10 mouse cellular contexts compared by ENCODE assay signal in genomic region chr10:60028181-60028580, GRCm38 (mm10). TPM values are rescaled to one million over a fixed set of nuclear protein-coding genes. Genes with fewer than 3 reads are reported as not detected.
DNase-seq lines count a peak whose midpoint lies in the region; ATAC-seq and TF ChIP-seq lines count a peak whose summit lies in the region.
"Had no signal": no experiment of that assay in that cellular context is flagged by ENCODE, and none has a peak within 500 bp of the region (broad histone marks: within the 10 kb centered on the region; RNA-seq: fewer than 3 reads in every experiment).

No protein-coding gene starts in this region.

- no peak overlapping the region for H3K9ac ChIP-seq in kidney, postnatal 0 days (ENCODE audit: low read depth, low read length)
- no peak overlapping the region for H3K9ac ChIP-seq in intestine, embryonic 15.5 days
- H3K9ac ChIP-seq in stomach, postnatal 0 days (ENCODE audit: low read length), result no peak overlapping the region; the same call in 1 of the 2 replicates

- H3K36me3 ChIP-seq in kidney, postnatal 0 days (ENCODE audit: insufficient read depth, low read length), result no peaks in the 10 kb centered on the region
- H3K36me3 ChIP-seq in intestine, embryonic 15.5 days, result no peaks in the 10 kb centered on the region
- H3K36me3 ChIP-seq in stomach, postnatal 0 days (ENCODE audit: control insufficient read depth, insufficient read depth, low read length), result no peaks in the 10 kb centered on the region

- H3K27me3 ChIP-seq in kidney, postnatal 0 days (ENCODE audit: insufficient read depth, low read length), result no peaks in the 10 kb centered on the region
- no peaks in the 10 kb centered on the region for H3K27me3 ChIP-seq in intestine, embryonic 15.5 days (replicated peaks)
- H3K27me3 ChIP-seq in stomach, postnatal 0 days (ENCODE audit: control insufficient read depth, insufficient read depth, low read length), result no peaks in the 10 kb centered on the region

- no peak overlapping the region for H3K4me3 ChIP-seq in kidney, postnatal 0 days (replicated peaks; ENCODE audit: low read depth, low read length)
- H3K4me3 ChIP-seq in intestine, embryonic 15.5 days (replicated peaks), result no peak overlapping the region
- no peak overlapping the region for H3K4me3 ChIP-seq in stomach, postnatal 0 days (ENCODE audit: low read depth, low read length)
- H3K4me3 ChIP-seq in lung, adult 2 months (replicated peaks; ENCODE audit: extremely low read depth, low read depth, low read length), result no peak overlapping the region

- H3K27ac ChIP-seq in kidney, postnatal 0 days, result peak overlapping the region; percentile 83
- peak overlapping the region; percentile 74 for H3K27ac ChIP-seq in intestine, embryonic 15.5 days
- H3K27ac ChIP-seq in stomach, postnatal 0 days (replicated peaks), result peak overlapping the region; percentile 81

- peaks cover 11% of the 10 kb centered on the region for H3K4me1 ChIP-seq in kidney, postnatal 0 days (replicated peaks; ENCODE audit: insufficient read depth, low read length)
- peaks cover 29% of the 10 kb centered on the region for H3K4me1 ChIP-seq in intestine, embryonic 15.5 days (replicated peaks)
- peaks cover 2% of the 10 kb centered on the region for H3K4me1 ChIP-seq in stomach, postnatal 0 days (replicated peaks; ENCODE audit: control insufficient read depth, insufficient read depth)
- no peaks in the 10 kb centered on the region for H3K4me1 ChIP-seq in lung, adult 2 months (ENCODE audit: control insufficient read depth, insufficient read depth, low read length)

- no peak for TF ChIP-seq EP300 in stomach, postnatal 0 days (optimal IDR thresholded peaks at IDR 0.05)

- H3K9me3 ChIP-seq in kidney, postnatal 0 days (replicated peaks; ENCODE audit: low read length), result no peaks in the 10 kb centered on the region
- no peaks in the 10 kb centered on the region for H3K9me3 ChIP-seq in intestine, embryonic 15.5 days
- H3K9me3 ChIP-seq in stomach, postnatal 0 days (ENCODE audit: control insufficient read depth, low read length), result no peaks in the 10 kb centered on the region

- TF ChIP-seq CTCF in kidney, postnatal 0 days (IDR thresholded peaks at IDR 0.05; ENCODE audit: low read depth), result no peak
- TF ChIP-seq CTCF in stomach, postnatal 0 days (IDR thresholded peaks at IDR 0.05; ENCODE audit: low read depth), result no peak
- TF ChIP-seq CTCF in lung, adult 2 months (IDR thresholded peaks at IDR 0.05; ENCODE audit: insufficient read depth, low read length), result no peak

- no peak overlapping the region for H3K4me2 ChIP-seq in kidney, postnatal 0 days (ENCODE audit: low read length)
- no peak overlapping the region for H3K4me2 ChIP-seq in intestine, embryonic 15.5 days (replicated peaks)
- H3K4me2 ChIP-seq in stomach, postnatal 0 days (replicated peaks; ENCODE audit: low read depth), result no peak overlapping the region

- ATAC-seq in kidney, postnatal 0 days (replicated peaks; ENCODE audit: low FRiP score, low read depth), result no peak
- ATAC-seq in intestine, embryonic 15.5 days, result peak; percentile 53
- ATAC-seq in stomach, postnatal 0 days (ENCODE audit: low FRiP score, low TSS enrichment), result peak; percentile 68

- no peak for DNase-seq in kidney, postnatal 0 days (ENCODE audit: low spot score)
- DNase-seq in kidney, adult 8-10 months, result no peak
- DNase-seq in ZHBTc4 (ENCODE audit: low read depth, low spot score), result peak; percentile 25
- peak; percentile 45 for DNase-seq in stomach, postnatal 0 days (ENCODE audit: low spot score)
- DNase-seq in heart, postnatal 4 days, result no peak
- no peak for DNase-seq in layer of hippocampus, adult 18-20 months (ENCODE audit: low spot score in 2 of 2)
- no peak for DNase-seq in lung, adult 2 months
- DNase-seq: kidney, postnatal 14 days; lung, adult 18-20 months had no signal

- WGBS in kidney, postnatal 0 days, result 48% methylated on average over 7 of the region's 7 CpGs
- WGBS in intestine, embryonic 15.5 days, result 58% methylated on average over 7 of the region's 7 CpGs
- 49% methylated on average over 7 of the region's 7 CpGs for WGBS in stomach, postnatal 0 days
- WGBS in lung, adult 2 months, result 62% methylated on average over 7 of the region's 7 CpGs

- no peak for TF ChIP-seq POLR2A in lung, adult 2 months (IDR thresholded peaks at IDR 0.05; ENCODE audit: borderline replicate concordance, extremely low read depth, low read depth, low read length)

RNA-seq across cellular contexts. Expression of gene Anapc16, which starts 25.2 kb away (rescaled TPM):
- polyA plus RNA-seq in kidney, postnatal 0 days (2015; fragmentation: Nextera tagmentation; extraction: Ambion mirVana), result 103 and 106 TPM in 2 replicates
- polyA plus RNA-seq in intestine, embryonic 15.5 days (2015; fragmentation: Nextera tagmentation; extraction: Ambion mirVana), result 99.9 and 101 TPM in 2 replicates
- polyA plus RNA-seq in stomach, postnatal 0 days (2015; fragmentation: Nextera tagmentation; extraction: Ambion mirVana), result 76.8 and 86.4 TPM in 2 replicates
- total RNA-seq in heart, postnatal 4 days (2021), result 10 to 100 TPM; 70.5 to 73.5 TPM
- total RNA-seq in layer of hippocampus, adult 18-20 months (2021), result 10 to 100 TPM; 66.9 to 73.1 TPM
- 61.1 and 64.5 TPM in 2 replicates for polyA plus RNA-seq in lung, adult 2 months (2012; rRNA removed)

RNA-seq across cellular contexts. Expression of gene Ascc1, which starts 25.6 kb away (rescaled TPM):
- polyA plus RNA-seq in kidney, postnatal 0 days (2015; fragmentation: Nextera tagmentation; extraction: Ambion mirVana), result 57.8 and 64.1 TPM in 2 replicates
- polyA plus RNA-seq in intestine, embryonic 15.5 days (2015; fragmentation: Nextera tagmentation; extraction: Ambion mirVana), result 45.2 and 45.3 TPM in 2 replicates
- 29.0 and 31.6 TPM in 2 replicates for polyA plus RNA-seq in stomach, postnatal 0 days (2015; fragmentation: Nextera tagmentation; extraction: Ambion mirVana)
- total RNA-seq in heart, postnatal 4 days (2021), result 10 to 100 TPM; 20.2 to 22.0 TPM
- total RNA-seq in layer of hippocampus, adult 18-20 months (2021), result 10 to 100 TPM; 15.4 to 17.9 TPM
- polyA plus RNA-seq in lung, adult 2 months (2012; rRNA removed), result 21.1 and 29.5 TPM in 2 replicates

Comparison
In these comparisons a context has a peak if more than half of its experiments do, and no peak if none do; other contexts are left out.
1. DNase-seq: peak in ZHBTc4 (single experiment) and stomach, postnatal 0 days (single experiment); none in kidney, postnatal 0 days (single experiment), kidney, adult 8-10 months (0 of 2), heart, postnatal 4 days (single experiment), layer of hippocampus, adult 18-20 months (0 of 2) and lung, adult 2 months (single experiment).
2. Peak in every context shown above with its lines, with median percentiles within 50 percentile points of each other: H3K27ac ChIP-seq.